Mouse (Mus musculus): Measurements from ENCODE around the gene Ppp2r2d.

The Ppp2r2d gene

GRCm38 (mm10) chr7:138845544-138846391, at the start of gene Ppp2r2d, which contains the start of gene Mapk1ip1:
TSS of gene Ppp2r2d (plus strand) at chr7:138846079.
TSS of gene Mapk1ip1 (minus strand) at chr7:138846273.
- peak; percentile 89 for DNase-seq (ENCODE audit: low read depth)

GRCm38 (mm10) chr7:138803386-138803785, 42.5 kb upstream of the Ppp2r2d start:
- no peak for DNase-seq (ENCODE audit: low read depth)

- DNase-seq (ENCODE audit: low read depth), result no peak
Measured at GRCm38 (mm10) chr7:138807146-138807545, 38.7 kb upstream of the Ppp2r2d start.

DNA sequence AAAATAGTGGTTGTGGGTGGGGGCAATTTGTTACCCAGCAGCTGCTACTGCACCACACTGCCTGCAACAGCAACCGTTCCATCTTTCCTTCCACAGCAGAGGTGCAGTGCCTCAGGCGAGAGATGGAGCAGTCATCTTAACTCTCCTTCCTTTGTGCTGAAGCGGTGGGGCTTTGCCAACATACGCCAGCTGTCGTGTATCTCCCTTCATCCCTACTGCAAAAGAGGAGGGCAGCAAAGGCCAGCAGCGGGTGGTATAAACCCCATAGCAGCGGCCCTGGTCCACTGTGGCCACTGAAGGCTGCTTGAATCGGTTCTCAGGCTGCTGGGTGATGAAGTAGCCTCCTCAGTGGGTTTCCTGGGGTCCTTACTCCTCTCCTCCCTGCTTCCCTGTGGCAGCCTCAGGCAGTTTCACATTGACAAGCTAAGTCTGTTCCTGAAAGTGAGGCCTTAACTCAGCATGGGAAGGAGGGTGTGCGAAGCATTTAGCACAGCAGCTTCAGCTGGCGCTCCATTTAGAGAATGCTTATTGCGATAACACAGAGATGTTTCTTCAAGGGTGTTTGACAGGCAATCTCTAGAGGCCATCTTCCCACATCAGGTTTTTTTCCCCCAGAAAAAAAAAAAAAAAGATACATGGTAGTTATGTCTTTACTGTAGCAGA, 32.5 kb upstream of the Ppp2r2d start:
- no peak for DNase-seq (ENCODE audit: low read depth)

DNA sequence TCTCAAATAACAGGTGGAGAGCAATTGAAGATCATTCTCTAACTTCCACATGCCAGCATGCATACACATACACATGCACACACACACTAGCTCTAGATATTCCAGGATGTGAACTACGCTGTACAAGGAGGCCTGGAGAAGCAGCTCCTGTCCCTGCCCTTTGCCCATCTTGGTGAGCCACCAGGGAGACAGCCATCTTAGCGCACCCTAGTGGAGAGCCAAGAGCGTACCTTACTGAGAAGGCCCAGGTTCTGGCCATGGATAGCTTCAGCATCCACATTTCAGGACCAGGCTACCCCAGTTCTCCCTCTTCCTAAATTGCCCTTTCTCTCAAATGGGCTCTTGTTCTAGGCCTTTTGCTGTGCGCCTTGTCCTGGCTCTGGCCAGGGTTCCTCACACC, 27.6 kb upstream of the Ppp2r2d start:
- DNase-seq (ENCODE audit: low read depth), result no peak

DNA sequence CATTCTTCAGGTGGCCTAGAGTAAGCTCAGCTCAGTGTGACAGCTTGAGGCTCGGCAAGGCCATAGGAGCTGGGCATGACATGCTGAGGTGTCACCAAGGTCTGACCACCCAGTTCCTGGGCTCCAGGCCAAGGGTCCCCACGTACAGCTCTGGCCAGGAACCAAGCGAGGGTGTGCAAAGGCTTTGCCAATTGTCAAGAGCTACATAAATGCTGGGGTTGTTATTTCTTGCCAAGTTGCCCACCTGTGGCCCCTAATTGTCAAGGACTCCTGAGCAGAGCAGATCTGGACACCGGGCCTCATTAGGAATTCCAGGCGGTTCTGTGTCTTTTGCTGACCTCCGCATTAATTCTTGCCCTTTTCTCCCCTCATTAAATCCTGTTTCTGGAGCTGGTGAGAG, 21.5 kb upstream of the Ppp2r2d start:
- no peak for DNase-seq (ENCODE audit: low read depth)

GRCm38 (mm10) chr7:138824995-138825756, 20.7 kb upstream of the Ppp2r2d start:
- no peak for DNase-seq (ENCODE audit: low read depth)

DNA sequence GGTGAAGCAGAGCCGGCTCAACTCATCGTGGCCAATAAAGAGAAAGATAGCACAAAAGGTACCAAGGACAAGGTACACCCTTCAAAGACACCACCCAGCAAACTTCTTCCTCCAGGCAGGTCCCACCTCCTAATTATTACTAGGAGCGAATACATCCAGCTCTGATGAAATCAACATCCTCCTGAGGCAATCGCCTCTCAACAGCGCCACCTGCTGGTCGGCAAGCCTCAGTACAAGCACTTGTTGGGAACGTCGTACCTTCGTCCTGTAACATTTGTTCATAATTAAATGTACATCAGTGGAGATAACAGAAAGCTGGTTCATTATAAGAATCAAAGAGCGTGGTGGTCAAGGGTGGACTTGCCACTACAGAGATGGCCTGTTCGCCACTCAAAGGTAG, 18.1 kb upstream of the Ppp2r2d start:
- peak; percentile 44 for DNase-seq (ENCODE audit: low read depth)

DNA sequence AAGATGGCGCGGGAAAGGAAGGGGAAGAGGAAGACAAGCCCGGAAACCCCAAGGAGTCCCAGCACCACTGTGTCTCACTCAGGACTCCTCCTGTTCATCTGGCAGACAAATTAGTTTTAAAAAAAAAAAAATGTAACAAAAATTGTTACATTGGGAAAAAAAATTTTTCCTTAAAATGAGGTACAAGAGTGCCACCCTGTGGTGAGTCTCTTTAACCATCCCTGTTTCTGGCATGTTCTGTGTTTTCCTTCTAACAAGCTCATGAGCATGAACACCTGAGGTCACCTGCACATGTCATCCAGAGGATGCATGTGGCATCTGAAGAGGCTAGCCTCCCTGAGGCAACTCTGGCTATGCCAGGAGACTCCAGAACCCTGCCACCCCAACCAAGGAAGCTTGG, 10.9 kb upstream of the Ppp2r2d start:
- DNase-seq (ENCODE audit: low read depth), result no peak

DNA sequence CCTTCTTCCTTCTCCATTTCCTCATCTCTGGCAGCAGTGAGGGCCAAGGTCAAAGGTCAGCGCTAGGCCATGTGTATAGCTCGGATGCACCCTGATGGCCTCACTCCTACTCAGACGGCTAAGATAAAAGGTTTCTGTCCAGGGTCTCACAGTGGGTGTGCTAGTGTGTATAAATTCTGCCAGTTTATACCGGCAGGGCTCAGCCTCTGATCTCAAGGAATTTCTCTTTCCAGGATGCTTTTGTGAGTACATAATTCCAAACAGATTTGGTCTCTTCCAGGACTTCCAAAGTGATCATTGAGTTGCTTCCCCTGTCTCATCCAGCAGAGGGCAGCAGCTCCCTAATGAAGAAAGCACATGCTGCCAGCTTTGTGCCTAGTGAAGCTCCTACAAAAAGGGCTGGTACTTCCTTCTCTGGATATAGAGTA, 5.3 kb upstream of the Ppp2r2d start:
- peak; percentile 53 for DNase-seq (ENCODE audit: low read depth)

DNA sequence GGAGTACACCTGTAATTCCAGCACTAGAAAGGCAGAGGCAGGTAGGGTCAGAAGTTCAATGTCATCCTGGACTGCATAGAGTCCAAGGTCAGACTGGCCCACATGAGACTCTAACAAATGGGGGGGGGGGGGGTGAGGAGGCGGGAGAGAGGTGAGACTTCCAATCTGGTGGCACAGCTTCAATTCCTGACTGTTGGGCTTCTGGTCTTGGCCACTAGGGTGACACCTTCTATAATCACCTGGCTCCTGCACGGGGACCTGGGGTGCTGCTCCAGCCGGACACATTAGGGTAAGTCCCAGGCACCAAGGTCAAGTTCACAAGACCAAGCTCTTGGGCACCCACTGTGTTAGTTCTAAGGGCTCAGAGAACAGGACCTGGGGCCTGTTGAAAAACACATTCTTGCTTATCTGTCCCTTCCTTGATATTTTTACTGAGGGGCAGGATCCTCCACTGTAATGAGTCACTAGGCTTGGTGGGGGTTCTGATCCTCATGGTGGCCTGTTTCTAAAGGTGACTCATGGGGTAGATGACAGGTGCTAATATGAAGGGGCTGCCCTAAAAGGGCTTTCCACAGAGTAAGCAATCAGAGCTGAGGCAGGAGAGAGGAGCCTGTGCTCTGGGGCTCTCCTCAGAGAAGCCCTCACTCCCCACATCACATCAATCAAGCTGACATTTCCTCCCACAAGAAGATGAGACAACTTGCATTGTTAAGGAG, 4.3 kb upstream of the Ppp2r2d start:
- DNase-seq (ENCODE audit: low read depth), result no peak

DNA sequence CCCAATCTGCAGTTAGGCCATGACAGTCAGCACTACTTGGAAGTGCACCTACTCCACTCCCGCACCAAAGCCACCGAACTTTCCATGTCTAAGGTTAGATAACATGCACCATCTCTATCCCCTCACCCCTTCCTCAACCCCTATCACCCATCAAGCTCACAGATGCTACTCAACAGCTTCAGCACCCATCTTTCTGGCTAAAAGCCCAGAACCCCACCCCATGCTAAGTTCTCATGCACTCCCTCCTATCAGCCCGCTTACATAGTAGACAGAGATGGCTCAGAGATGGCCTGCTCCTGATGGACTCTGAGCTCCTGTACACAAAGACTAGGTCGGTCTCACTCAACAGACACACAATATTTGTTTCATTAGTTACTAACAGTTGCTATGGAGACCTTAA, 2.5 kb upstream of the Ppp2r2d start:
- no peak for DNase-seq (ENCODE audit: low read depth)

GRCm38 (mm10) chr7:138845111-138845510, 768 bp upstream of the Ppp2r2d start:
- DNase-seq (ENCODE audit: low read depth), result no peak

- DNase-seq (ENCODE audit: low read depth), result no peak
Measured at GRCm38 (mm10) chr7:138846502-138846991, 668 bp downstream of the Ppp2r2d start.

GRCm38 (mm10) chr7:138847316-138848027, 1.6 kb downstream of the Ppp2r2d start:
- DNase-seq (ENCODE audit: low read depth), result no peak

DNA sequence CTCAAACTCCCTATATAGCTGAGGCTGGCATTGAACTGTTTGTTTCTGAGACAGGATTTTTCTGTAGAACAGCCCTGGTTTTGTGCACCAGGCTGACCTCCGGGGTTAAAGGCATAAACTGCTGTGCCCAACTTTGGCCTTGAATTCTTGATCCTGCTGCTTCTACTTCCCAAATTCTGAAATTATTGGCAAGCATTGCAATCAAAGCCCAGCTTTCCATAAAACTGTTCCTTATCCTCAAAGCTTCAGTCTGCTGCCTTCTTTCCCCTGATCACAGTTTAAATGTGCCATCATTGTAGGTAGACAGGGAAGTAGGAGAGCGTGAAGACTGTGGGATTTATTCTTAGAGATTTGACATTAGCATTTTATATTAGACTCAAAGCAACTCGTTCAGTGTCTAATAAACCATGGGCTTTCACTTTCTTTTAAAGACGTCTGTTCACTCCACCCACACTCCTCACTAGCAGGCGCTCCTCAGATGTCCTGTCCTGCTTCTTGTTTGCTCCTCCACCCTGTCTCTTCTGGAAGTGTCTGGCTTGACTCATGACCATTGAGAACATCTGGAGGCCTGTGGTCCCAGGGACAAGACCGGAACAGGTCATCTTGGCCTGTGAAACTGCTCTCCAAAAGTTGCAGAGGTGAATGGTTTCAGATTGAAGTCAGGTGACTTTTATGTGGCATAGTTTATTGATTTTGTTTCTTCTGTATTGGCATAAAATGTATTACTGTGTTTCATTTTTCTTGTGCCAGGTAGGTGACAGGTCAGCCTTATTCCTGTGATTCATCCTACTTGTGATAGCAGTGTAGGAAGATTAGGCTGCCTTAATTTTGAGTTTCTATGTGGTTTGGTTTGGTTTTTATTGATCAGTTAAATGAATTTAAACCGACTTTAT, 2.4 kb downstream of the Ppp2r2d start:
- no peak for DNase-seq (ENCODE audit: low read depth)

GRCm38 (mm10) chr7:138850083-138850482, 4.2 kb downstream of the Ppp2r2d start:
- DNase-seq (ENCODE audit: low read depth), result no peak

GRCm38 (mm10) chr7:138853417-138854031, 7.6 kb downstream of the Ppp2r2d start:
- no peak for DNase-seq (ENCODE audit: low read depth)

DNA sequence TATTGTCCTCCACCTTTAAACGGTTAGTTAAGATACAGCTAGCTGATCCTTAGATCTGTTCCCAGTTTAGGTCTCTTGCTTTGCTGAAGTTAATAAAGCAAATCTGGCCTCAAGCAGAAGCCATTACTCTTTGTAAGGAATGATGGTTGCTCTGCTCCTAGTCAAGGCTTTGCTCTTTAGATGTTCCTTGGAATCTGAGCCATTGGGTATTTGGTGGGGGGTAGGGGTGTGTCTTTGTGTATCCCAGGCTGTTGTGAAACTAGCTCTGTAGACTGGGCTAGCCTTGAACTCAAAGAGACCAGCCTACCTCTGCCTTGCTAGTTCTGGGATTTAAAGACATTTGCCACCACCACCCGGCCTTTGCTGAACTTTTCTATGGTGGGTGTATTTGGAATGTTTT, 8.3 kb downstream of the Ppp2r2d start:
- DNase-seq (ENCODE audit: low read depth), result no peak

- no peak for DNase-seq (ENCODE audit: low read depth)
Measured at GRCm38 (mm10) chr7:138856670-138857069, 10.8 kb downstream of the Ppp2r2d start.

Data from c-Kit-positive CD71-negative TER-119-negative erythroid progenitor cells, embryonic 14.5 days (primary cell).